Mouse (Mus musculus) hindbrain, embryonic 13.5 days (tissue): Measurements from ENCODE around the gene Sfta2. TPM values are rescaled to one million over a fixed set of nuclear protein-coding genes. Genes with fewer than 3 reads are reported as not detected.

ENCODE experiments used
- ATAC-seq: fragments of 200-750 bp; cut with Nextera tagmentation; 2 replicates; pipeline ENCODE4 v1.8.0; 2017; ENCODE audit warnings: moderate TSS enrichment; ENCODE audit not compliant: low FRiP score
- H3K27ac ChIP-seq: fragments of 300-500 bp; sonication (generic); 2 replicates; pipeline ENCODE4 v1.5.1; 2015; ENCODE audit warnings: inconsistent platforms, mild to moderate bottlenecking, moderate library complexity
- H3K27me3 ChIP-seq: fragments of 300-500 bp; sonication (generic); 2 replicates; pipeline ENCODE4 v1.6.1; 2015; ENCODE audit warnings: mild to moderate bottlenecking, inconsistent platforms
- H3K36me3 ChIP-seq: fragments of 300-500 bp; sonication (generic); 2 replicates; pipeline ENCODE4 v1.6.1; 2015; ENCODE audit warnings: mild to moderate bottlenecking, inconsistent platforms
- H3K4me1 ChIP-seq: fragments of 300-500 bp; sonication (generic); replicated peaks from 2 replicates; pipeline ENCODE4 v1.6.1; 2015; ENCODE audit warnings: inconsistent platforms
- H3K4me2 ChIP-seq: fragments of 300-500 bp; sonication (generic); 2 replicates; pipeline ENCODE4 v1.6.1; 2015; ENCODE audit warnings: inconsistent platforms, mild to moderate bottlenecking, moderate library complexity
- H3K4me3 ChIP-seq: fragments of 300-500 bp; sonication (generic); 2 replicates; pipeline ENCODE4 v1.5.1; 2015; ENCODE audit warnings: mild to moderate bottlenecking, inconsistent platforms
- H3K9ac ChIP-seq: fragments of 300-500 bp; sonication (generic); 2 replicates; pipeline ENCODE4 v1.6.1; 2015; ENCODE audit warnings: mild to moderate bottlenecking, inconsistent platforms
- H3K9me3 ChIP-seq: fragments of 300-500 bp; sonication (generic); 2 replicates; pipeline ENCODE4 v1.6.1; 2016; ENCODE audit warnings: inconsistent platforms
- WGBS: fragments of 180-500 bp; shearing (Covaris S2); methylation state at CpG from one replicate; pipeline ENCODE4 v1.1.7; 2015; 5-methylcytosine and 5-hydroxymethylcytosine counted together
- polyA plus RNA-seq: library from polyadenylated mRNA; unstranded; fragments of >200 nt; fragmentation: Nextera tagmentation; extraction: Ambion mirVana; gene quantifications from 2 replicates; pipeline ENCODE4 v1.2.1, GENCODE M21; 2015

The Sfta2 gene
- polyA plus RNA-seq, 1 experiment from 2014 or later: not detected

- H3K4me3 ChIP-seq: no peak overlapping the region
- no peak overlapping the region for H3K27ac ChIP-seq
- H3K36me3 ChIP-seq: no peaks in the 10 kb centered on the region
- H3K27me3 ChIP-seq: no peaks in the 10 kb centered on the region
- H3K4me1 ChIP-seq: no peaks in the 10 kb centered on the region
- H3K9ac ChIP-seq: no peak overlapping the region
- H3K4me2 ChIP-seq: no peak overlapping the region
- ATAC-seq: no peak
- WGBS: 95% methylated on average over 3 of the region's 3 CpGs
- H3K9me3 ChIP-seq: no peaks in the 10 kb centered on the region
Measured at GRCm38 (mm10) chr17:35597399-35597798, 4.0 kb upstream of the Sfta2 start.

GRCm38 (mm10) chr17:35601736-35602354, 496 bp downstream of the Sfta2 start:
- WGBS: 65% methylated on average over 8 of the region's 8 CpGs
- Histone ChIP-seq H3K4me3 (no peak overlapping the region), H3K9ac (no peak overlapping the region), H3K9me3 (no peaks in the 10 kb centered on the region), H3K4me2 (no peak overlapping the region), H3K27me3 (no peaks in the 10 kb centered on the region), H3K4me1 (no peaks in the 10 kb centered on the region), H3K27ac (no peak overlapping the region), H3K36me3 (no peaks in the 10 kb centered on the region)
- no peak for ATAC-seq

- Histone ChIP-seq H3K4me3 (no peak overlapping the region), H3K27me3 (peaks cover 2% of the 10 kb centered on the region; the same call in 1 of the 2 replicates), H3K4me2 (no peak overlapping the region), H3K9ac (no peak overlapping the region), H3K4me1 (no peaks in the 10 kb centered on the region), H3K9me3 (no peaks in the 10 kb centered on the region), H3K27ac (no peak overlapping the region), H3K36me3 (no peaks in the 10 kb centered on the region)
- WGBS: 88% methylated on average over 4 of the region's 4 CpGs
- no peak for ATAC-seq
Measured at GRCm38 (mm10) chr17:35617127-35617526, 15.8 kb downstream of the Sfta2 start.

GRCm38 (mm10) chr17:35626537-35626936, 25.2 kb downstream of the Sfta2 start, which contains the start of gene Gm9573:
Gene Gm9573, minus strand, starts transcription at chr17:35626637.
- no peaks in the 10 kb centered on the region for H3K4me1 ChIP-seq
- H3K9ac ChIP-seq: no peak within 1 kb of the TSS
- no peak within 1 kb of the TSS for H3K4me3 ChIP-seq
- 88% methylated on average over 7 of the region's 7 CpGs for WGBS
- no peaks in the 10 kb centered on the region for H3K36me3 ChIP-seq
- H3K27ac ChIP-seq: no peak within 1 kb of the TSS
- no peaks in the 10 kb centered on the region for H3K9me3 ChIP-seq
- no peak for ATAC-seq
- no peak within 1 kb of the TSS for H3K4me2 ChIP-seq
- no peaks in the 10 kb centered on the region for H3K27me3 ChIP-seq

- Histone ChIP-seq H3K36me3 (no peaks in the 10 kb centered on the region), H3K27me3 (0 out of 2 replicates have a peak, but pooled peaks cover 9% of the 10 kb centered on the region), H3K4me1 (peaks cover 6% of the 10 kb centered on the region; the same call in 1 of the 2 replicates), H3K27ac (no peak overlapping the region), H3K4me3 (no peak overlapping the region), H3K4me2 (no peak overlapping the region), H3K9ac (no peak overlapping the region), H3K9me3 (no peaks in the 10 kb centered on the region)
- ATAC-seq: no peak
- WGBS: 9% methylated on average over 1 of the region's 1 CpGs
Measured at GRCm38 (mm10) chr17:35633992-35634391, 32.6 kb downstream of the Sfta2 start.

GRCm38 (mm10) chr17:35635202-35635601, 33.9 kb downstream of the Sfta2 start:
- H3K36me3 ChIP-seq: no peaks in the 10 kb centered on the region
- WGBS: 91% methylated on average over 2 of the region's 3 CpGs
- 0 out of 2 replicates have a peak, but pooled peaks cover 9% of the 10 kb centered on the region for H3K27me3 ChIP-seq

GRCm38 (mm10) chr17:35635699-35636111, 34.4 kb downstream of the Sfta2 start:
- H3K27ac ChIP-seq: no peak overlapping the region

More at GRCm38 (mm10) chr17:35635202-35635601, 33.9 kb downstream of the Sfta2 start:
- H3K4me2 ChIP-seq: no peak overlapping the region
- H3K4me1 ChIP-seq: peaks cover 6% of the 10 kb centered on the region; the same call in 1 of the 2 replicates
- no peaks in the 10 kb centered on the region for H3K9me3 ChIP-seq
- H3K9ac ChIP-seq: no peak overlapping the region
- no peak overlapping the region for H3K27ac ChIP-seq
- no peak overlapping the region for H3K4me3 ChIP-seq
- 0 out of 2 replicates have a peak, but pooled peaks have one; percentile 31 for ATAC-seq

GRCm38 (mm10) chr17:35636363-35636762, 35.0 kb downstream of the Sfta2 start:
- H3K4me2 ChIP-seq: no peak overlapping the region
- WGBS: 36% methylated on average over 5 of the region's 5 CpGs
- no peak for ATAC-seq
- H3K36me3 ChIP-seq: no peaks in the 10 kb centered on the region
- H3K4me1 ChIP-seq: peaks cover 6% of the 10 kb centered on the region; the same call in 1 of the 2 replicates
- no peak overlapping the region for H3K4me3 ChIP-seq
- no peaks in the 10 kb centered on the region for H3K9me3 ChIP-seq
- H3K27ac ChIP-seq: no peak overlapping the region
- H3K9ac ChIP-seq: no peak overlapping the region
- 0 out of 2 replicates have a peak, but pooled peaks cover 9% of the 10 kb centered on the region for H3K27me3 ChIP-seq

More at GRCm38 (mm10) chr17:35635699-35636111, 34.4 kb downstream of the Sfta2 start:
- Histone ChIP-seq H3K36me3 (no peaks in the 10 kb centered on the region), H3K27me3 (0 out of 2 replicates have a peak, but pooled peaks cover 9% of the 10 kb centered on the region), H3K4me2 (peak overlapping the region; percentile 60), H3K9ac (peak overlapping the region; percentile 26; the same call in 1 of the 2 replicates), H3K9me3 (no peaks in the 10 kb centered on the region), H3K4me1 (peaks cover 6% of the 10 kb centered on the region; the same call in 1 of the 2 replicates), H3K4me3 (peak overlapping the region; percentile 40)
- ATAC-seq: peak; percentile 60; the same call in 1 of the 2 replicates
- 1% methylated on average over 15 of the region's 15 CpGs for WGBS

- Histone ChIP-seq H3K9ac (no peak overlapping the region), H3K27ac (no peak overlapping the region), H3K9me3 (no peaks in the 10 kb centered on the region), H3K4me3 (no peak overlapping the region), H3K4me1 (peaks cover 6% of the 10 kb centered on the region; the same call in 1 of the 2 replicates), H3K27me3 (peaks cover 14% of the 10 kb centered on the region; the same call in 1 of the 2 replicates), H3K36me3 (no peaks in the 10 kb centered on the region), H3K4me2 (peak overlapping the region; percentile 41)
- ATAC-seq: peak; percentile 86
- 27% methylated on average over 14 of the region's 14 CpGs for WGBS
Measured at GRCm38 (mm10) chr17:35638475-35639190, 37.3 kb downstream of the Sfta2 start.

GRCm38 (mm10) chr17:35639352-35639751, 38.0 kb downstream of the Sfta2 start:
- 85% methylated on average over 6 of the region's 6 CpGs for WGBS
- Histone ChIP-seq H3K27ac (no peak overlapping the region), H3K9ac (no peak overlapping the region), H3K9me3 (no peaks in the 10 kb centered on the region), H3K27me3 (peaks cover 14% of the 10 kb centered on the region), H3K4me1 (0 out of 2 replicates have a peak, but pooled peaks cover 3% of the 10 kb centered on the region), H3K36me3 (no peaks in the 10 kb centered on the region), H3K4me2 (no peak overlapping the region), H3K4me3 (no peak overlapping the region)
- ATAC-seq: no peak

GRCm38 (mm10) chr17:35643609-35644236, 42.4 kb downstream of the Sfta2 start, which contains the start of gene Mucl3:
Gene Mucl3, minus strand, starts transcription at chr17:35643695.
- WGBS: 76% methylated on average over 13 of the region's 13 CpGs
- Histone ChIP-seq H3K36me3 (no peaks in the 10 kb centered on the region), H3K9ac (no peak within 1 kb of the TSS), H3K9me3 (0 out of 2 replicates have a peak, but pooled peaks cover 3% of the 10 kb centered on the region), H3K4me1 (no peaks in the 10 kb centered on the region), H3K4me3 (no peak within 1 kb of the TSS), H3K27ac (no peak within 1 kb of the TSS), H3K4me2 (no peak within 1 kb of the TSS), H3K27me3 (peaks cover 12% of the 10 kb centered on the region)
- no peak for ATAC-seq

GRCm38 (mm10) chr17:35649429-35649828, 48.1 kb downstream of the Sfta2 start:
- 83% methylated on average over 2 of the region's 2 CpGs for WGBS
- Histone ChIP-seq H3K36me3 (peaks cover under 1% of the 10 kb centered on the region; the same call in 1 of the 2 replicates), H3K9ac (no peak overlapping the region), H3K27me3 (0 out of 2 replicates have a peak, but pooled peaks cover 6% of the 10 kb centered on the region), H3K4me1 (no peaks in the 10 kb centered on the region), H3K9me3 (0 out of 2 replicates have a peak, but pooled peaks cover 3% of the 10 kb centered on the region), H3K4me3 (no peak overlapping the region), H3K4me2 (no peak overlapping the region), H3K27ac (no peak overlapping the region)
- no peak for ATAC-seq
